Mouse (Mus musculus) left cerebral cortex, postnatal 14 days (tissue): Measurements from ENCODE around the gene Ppm1j. TPM values are rescaled to one million over a fixed set of nuclear protein-coding genes. Genes with fewer than 3 reads are reported as not detected.

Experiments
- DNase-seq, 2 experiments: peaks; one replicate each; pipeline ENCODE4 v3.0.0; 2021 to 2022; ENCODE audit warnings: low spot score in 2 of 2, mixed read lengths in 1 of 2
- intact Hi-C: fragments of 180-260 bp; cut with DNase I; formaldehyde crosslinking; loops from one replicate; pipeline ENCODE4 v1.15.1; 2025
- total RNA-seq, 2 experiments: library from RNA; stranded (reverse); gene quantifications; 2 replicates each; pipeline ENCODE4 v1.2.3; 2021

Gene Ppm1j
- total RNA-seq, 2 experiments from 2014 or later: 0.59 to 0.76 TPM

- intact Hi-C loops: loop anchor here (2.0 to 5.0 kb wide), 2 partner anchors 67 to 281 kb away; no protein-coding TSS in a partner anchor
- no peak for DNase-seq
These were observed 631 bp downstream of the Ppm1j start, which contains the start of gene Fam19a3 for GRCm38 (mm10) chr3:104781471-104781903. Gene Fam19a3 (minus strand): TSS chr3:104781840.

DNA sequence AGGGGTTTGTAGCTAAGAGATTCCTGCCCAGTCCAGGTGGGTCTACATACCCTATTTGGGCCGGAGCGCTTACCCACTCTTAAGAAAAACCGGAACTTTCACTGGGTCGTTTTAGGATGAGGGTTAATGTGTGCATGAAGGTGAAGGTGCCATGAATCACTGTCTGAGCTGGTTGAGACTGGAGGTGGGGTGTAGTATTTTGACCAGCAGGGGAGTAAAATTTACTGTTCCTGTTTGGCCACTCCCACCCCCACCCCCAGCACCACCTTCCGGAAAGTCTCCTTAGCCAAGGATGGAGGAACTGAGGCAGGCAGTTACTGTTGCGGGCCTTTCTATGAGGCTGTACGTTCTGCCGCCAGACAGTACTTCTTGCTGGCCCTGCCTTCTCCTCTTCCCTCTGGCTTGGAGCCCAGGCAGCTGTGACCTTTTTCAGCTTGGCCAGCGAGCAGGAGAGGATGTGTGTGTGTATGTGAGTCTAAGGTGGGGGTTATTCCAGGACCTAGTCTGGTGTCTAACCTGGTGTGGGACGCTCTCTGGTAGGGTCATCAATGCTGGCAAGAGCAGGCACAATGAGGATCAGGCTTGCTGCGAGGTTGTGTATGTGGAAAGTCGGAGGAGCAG lies 1.3 kb downstream of the Ppm1j start:
- intact Hi-C loops: loop anchor here (5.0 kb wide), 1 partner anchor 280 kb away; no protein-coding TSS in a partner anchor
- DNase-seq: no peak

GRCm38 (mm10) chr3:104783971-104784500 lies 3.2 kb downstream of the Ppm1j start:
- intact Hi-C loops: loop anchor here (5.0 kb wide), 1 partner anchor 278 kb away; no protein-coding TSS in a partner anchor
- DNase-seq: no peak

- no peak for DNase-seq
- intact Hi-C loops: no loop called here
These were observed 4.4 kb downstream of the Ppm1j start for GRCm38 (mm10) chr3:104785284-104785683.

- no peak for DNase-seq
- intact Hi-C loops: no loop called here
These were observed 7.2 kb downstream of the Ppm1j start, which contains the start of gene Rhoc for GRCm38 (mm10) chr3:104788075-104788474. Gene Rhoc (plus strand): TSS chr3:104788375.

DNA sequence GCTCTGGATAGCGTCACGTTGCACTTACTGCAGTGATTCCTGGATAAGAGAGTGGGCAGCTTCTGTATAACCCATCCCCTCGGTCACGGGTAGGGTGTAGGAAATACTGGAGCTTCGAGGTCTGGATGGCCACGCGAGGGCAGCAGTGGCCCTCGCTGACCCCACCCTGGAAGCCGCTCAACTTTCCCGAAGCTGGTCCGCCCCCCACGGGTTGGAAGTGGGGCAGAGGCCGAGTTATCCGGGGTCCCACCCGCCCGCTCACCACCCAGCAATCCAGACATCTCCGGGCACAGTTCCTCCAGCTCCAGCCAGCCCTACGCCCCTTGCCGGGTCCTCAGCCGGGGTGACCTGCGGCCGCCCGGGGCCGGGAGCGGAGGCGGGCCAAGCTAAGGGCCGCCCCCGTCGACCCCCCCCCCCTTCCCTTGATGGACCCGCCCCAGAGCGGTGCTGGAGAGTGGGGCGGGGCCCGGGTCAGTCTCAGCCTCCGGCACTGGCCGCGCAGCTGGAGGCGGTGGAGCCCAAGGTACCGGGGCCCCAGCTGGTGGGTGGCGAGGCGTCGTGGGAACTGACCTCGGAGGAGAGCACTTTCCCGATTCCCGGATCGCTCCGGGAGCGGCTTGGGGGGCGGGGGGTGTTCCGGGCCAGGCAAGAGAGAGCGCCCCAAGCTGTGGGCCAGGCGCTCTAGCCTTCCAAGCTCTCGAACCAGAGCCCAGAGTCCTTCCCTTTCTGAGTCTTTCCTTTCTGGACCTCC lies 7.9 kb downstream of the Ppm1j start:
- DNase-seq: peak; percentile 59 to 62
- intact Hi-C loops: no loop called here

GRCm38 (mm10) chr3:104789312-104789605 lies 8.4 kb downstream of the Ppm1j start:
- intact Hi-C loops: no loop called here

DNA sequence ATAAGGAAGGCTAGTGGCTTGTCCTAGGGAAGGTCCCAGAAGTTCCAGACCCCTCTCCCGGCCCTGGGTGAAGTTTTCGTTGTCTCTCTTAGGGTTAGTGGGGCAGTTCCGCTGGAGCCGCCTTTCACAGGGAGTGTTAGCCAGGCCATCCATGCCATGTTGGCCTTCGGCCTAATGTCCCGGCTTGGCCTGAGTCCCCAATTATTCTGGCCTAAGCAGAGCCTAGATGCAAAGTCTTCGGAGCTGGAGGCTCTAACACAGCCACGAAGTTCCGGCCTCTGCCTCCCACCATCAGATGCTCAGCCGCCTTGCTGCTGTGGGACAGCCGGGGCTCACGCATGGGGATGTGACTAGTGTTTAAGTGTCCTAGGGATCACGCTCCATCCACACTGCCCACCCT lies 9.0 kb downstream of the Ppm1j start:
- intact Hi-C loops: loop anchor here (5.0 kb wide), 1 partner anchor 72 kb away; the partner anchor contains the start of genes Capza1 and St7l
- DNase-seq: peak in 1 of 2 experiments; percentile 19

More at GRCm38 (mm10) chr3:104789312-104789605, 8.4 kb downstream of the Ppm1j start:
- DNase-seq: no peak

DNA sequence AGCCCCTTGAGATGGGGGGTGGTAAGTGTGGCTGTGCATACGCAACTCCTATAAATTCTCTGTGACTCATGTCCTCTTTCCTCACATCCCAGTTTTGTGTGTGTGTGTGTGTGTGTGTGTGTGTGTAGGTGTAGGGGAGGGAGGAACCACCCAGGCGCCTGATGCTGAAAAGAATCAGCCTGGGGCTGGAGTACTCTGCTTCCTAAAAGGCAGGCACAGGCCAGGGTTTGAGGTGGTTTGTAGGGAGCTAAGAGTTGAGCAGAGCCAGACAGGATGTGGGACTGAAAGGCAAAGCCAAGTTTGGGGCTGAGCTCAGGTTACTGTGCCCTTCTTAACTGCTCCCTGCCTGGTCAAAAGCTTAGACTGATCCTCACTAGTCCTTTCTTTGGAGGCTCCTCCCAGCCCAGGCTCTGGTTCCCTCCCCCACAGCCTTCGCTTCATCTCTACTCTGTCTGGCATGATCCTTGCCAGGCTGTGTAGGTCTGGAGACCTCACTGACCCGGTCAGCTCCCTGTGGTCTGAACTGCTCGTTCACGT lies 9.6 kb downstream of the Ppm1j start:
- intact Hi-C loops: loop anchor here (5.0 kb wide), 1 partner anchor 72 kb away; the partner anchor contains the start of genes Capza1 and St7l
- peak; percentile 68 to 72 for DNase-seq

DNA sequence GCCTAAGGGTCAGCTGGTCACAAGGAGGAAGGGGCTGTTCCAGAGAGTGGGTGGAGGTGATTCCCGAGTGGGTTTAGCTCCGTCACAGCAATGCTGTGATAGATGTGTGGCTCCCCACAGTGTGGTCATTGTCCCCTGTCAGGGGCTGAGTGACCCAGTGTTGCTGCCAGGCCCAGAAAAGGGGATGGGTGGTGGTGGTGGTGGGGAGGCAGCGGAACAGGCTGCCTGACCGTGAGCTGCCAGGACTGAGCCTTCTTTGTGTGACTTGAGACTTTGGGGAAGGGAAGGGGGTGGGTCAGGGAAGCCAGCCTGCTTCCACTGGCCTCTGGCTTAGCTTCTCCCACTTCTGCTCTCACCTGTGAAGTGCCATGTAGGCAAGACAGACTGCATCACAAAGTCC lies 10.2 kb downstream of the Ppm1j start:
- peak in 1 of 2 experiments; percentile 13 for DNase-seq

GRCm38 (mm10) chr3:104791671-104792070 lies 10.8 kb downstream of the Ppm1j start:
- peak in 1 of 2 experiments; percentile 31 for DNase-seq
- intact Hi-C loops: loop anchor here (5.0 kb wide), 1 partner anchor 71 kb away; the partner anchor contains the start of genes Capza1 and St7l

More for the DNA sequence above, 10.2 kb downstream of the Ppm1j start:
- intact Hi-C loops: loop anchor here (5.0 kb wide), 1 partner anchor 71 kb away; the partner anchor contains the start of genes Capza1 and St7l

- DNase-seq: no peak
- intact Hi-C loops: loop anchor here (5.0 kb wide), 1 partner anchor 70 kb away; the partner anchor contains the start of genes Capza1 and St7l
These were observed 11.8 kb downstream of the Ppm1j start for GRCm38 (mm10) chr3:104792360-104793270.

DNA sequence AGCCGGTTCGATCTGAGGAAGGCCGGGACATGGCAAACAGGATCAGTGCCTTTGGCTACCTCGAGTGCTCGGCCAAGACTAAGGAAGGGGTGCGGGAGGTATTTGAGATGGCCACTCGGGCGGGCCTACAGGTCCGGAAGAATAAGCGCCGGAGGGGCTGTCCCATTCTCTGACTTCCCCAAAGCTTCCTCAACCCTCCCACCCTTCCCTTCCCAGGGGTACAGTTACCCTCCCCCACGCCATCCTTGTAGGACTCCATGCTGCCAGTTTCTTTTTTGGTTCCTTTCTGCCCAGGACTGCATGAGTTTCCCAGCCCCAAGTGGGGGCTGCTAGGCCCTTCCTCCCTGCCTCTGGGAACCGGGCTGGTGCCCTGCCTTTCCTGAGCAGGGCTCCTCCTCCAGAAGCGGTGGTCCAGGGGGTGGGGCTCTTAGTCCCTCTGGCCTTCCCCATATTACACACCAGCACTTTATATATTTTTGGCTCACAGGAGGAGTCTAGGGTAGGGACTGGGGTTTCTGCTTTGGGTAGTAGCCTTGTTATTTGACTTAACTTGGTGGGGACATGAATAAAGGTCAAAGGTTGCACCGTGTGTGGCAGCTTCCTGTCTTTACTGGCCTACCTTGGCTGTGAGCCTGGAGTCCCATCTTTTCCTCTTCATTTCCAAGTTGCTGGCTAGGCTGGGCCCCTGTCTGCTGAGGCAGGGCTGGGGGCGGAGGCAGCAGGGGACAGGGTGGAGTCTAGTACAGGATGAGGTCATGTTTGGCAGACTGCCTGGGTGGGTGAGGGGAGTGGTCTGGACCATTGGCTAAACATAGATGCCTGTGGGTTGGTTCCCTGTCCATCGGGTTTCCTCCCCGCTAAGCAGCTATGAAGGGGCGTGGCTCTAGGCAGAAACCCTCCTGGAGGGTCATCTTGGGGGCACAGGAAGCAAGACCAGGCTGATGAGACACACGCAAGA lies 13.3 kb downstream of the Ppm1j start:
- peak; percentile 81 to 93 for DNase-seq
- intact Hi-C loops: loop anchor here (5.0 kb wide), 1 partner anchor 68 kb away; the partner anchor contains the start of genes Capza1 and St7l

GRCm38 (mm10) chr3:104794953-104795470 lies 14.2 kb downstream of the Ppm1j start:
- intact Hi-C loops: loop anchor here (5.0 kb wide), 1 partner anchor 67 kb away; the partner anchor contains the start of genes Capza1 and St7l

DNA sequence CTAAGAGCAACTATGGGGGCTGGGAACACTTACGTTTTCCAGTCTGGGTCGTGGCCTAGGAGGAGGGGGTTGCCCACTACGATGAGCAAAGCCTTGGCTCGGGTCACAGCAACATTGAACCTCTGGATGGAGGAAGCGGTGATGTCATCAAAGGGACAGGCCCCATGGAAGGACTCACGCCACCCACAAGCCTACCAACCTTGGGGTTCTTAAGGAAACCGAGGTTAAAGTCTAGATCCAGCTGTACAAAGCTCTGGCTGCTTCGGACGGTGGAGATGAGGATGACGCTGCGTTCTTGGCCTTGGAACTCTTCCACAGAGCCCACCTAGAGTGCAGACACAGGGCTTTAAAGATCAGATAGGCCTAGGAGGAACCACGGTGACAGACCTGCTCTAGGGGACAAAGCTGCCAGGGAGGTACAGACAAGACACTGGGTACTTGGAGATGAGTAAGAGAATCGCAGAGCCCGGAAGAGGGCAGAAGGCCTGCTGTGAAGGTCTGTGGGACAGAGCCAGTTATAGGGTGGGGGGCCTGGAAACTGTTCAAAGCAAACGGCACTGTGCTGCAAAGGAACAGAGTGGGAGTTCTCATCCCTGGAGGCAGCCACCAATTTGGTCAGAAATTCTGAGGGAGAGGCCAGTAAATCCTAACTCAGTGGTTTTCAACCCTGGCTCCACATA lies 14.9 kb downstream of the Ppm1j start:
- intact Hi-C loops: no loop called here
- DNase-seq: no peak

More at GRCm38 (mm10) chr3:104794953-104795470, 14.2 kb downstream of the Ppm1j start:
- DNase-seq: no peak

DNA sequence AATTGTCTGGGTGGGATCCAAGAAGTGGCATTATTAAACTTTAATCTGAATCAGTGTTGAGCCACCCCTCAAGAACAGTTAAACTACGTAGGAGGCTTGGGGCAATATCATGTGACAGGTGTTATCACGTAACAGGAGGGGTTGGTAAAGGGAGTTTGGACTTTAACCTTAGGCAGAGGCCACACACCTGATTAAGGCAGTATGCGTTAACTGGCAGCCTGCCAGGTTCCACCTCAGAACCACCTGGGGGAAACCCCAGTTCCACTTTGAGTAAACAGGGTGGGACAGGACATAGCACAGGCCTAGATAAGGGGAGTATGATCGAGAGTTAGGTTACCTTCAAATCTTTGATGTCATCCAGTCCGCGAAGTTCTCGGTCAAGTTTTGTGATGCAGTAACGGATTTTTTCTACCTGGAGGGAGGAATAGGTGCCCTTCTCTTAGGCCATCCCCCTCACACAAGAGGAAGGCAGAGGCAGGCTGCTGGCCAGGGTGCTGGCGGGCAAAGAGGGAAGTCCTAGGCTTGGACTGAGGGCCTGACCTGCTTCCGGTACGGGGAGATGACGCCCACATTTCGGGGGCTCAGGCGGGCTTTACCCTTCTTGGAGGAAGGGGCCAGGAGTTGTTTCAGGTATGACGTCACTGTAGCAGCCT lies 15.7 kb downstream of the Ppm1j start:
- DNase-seq: no peak
- intact Hi-C loops: no loop called here
